Mouse (Mus musculus): ENCODE measurements around the gene Gm11639. TPM values are rescaled to one million over a fixed set of nuclear protein-coding genes. Genes with fewer than 3 reads are reported as not detected.

Gene Gm11639
- polyA plus RNA-seq, 1 experiment from 2014 or later, result 0.07 TPM

GRCm38 (mm10) chr11:104704097-104704496 is 18.6 kb downstream of the Gm11639 start:
- H3K4me3 ChIP-seq (replicated peaks), result no peak overlapping the region
- H3K9me3 ChIP-seq (replicated peaks), result no peaks in the 10 kb centered on the region
- no peaks in the 10 kb centered on the region for H3K36me3 ChIP-seq
- H3K9ac ChIP-seq, result no peak overlapping the region
- DNase-seq (no peak), ATAC-seq (ENCODE audit: low read depth) (no peak)
- no peaks in the 10 kb centered on the region for H3K4me1 ChIP-seq (replicated peaks)
- no peak overlapping the region for H3K4me2 ChIP-seq
- H3K27me3 ChIP-seq, result no peaks in the 10 kb centered on the region
- no peak overlapping the region for H3K27ac ChIP-seq
- 67% methylated on average over 15 of the region's 15 CpGs for WGBS (ENCODE audit: insufficient replicate concordance)

- 54% methylated on average over 2 of the region's 2 CpGs for WGBS (ENCODE audit: insufficient replicate concordance)
Observed at GRCm38 (mm10) chr11:104707084-104707483, 21.6 kb downstream of the Gm11639 start.

GRCm38 (mm10) chr11:104744995-104745568 is 59.6 kb downstream of the Gm11639 start:
- Histone ChIP-seq H3K9ac (no peak overlapping the region), H3K27me3 (no peaks in the 10 kb centered on the region), H3K4me2 (no peak overlapping the region), H3K9me3 (replicated peaks) (no peaks in the 10 kb centered on the region), H3K4me3 (replicated peaks) (no peak overlapping the region), H3K36me3 (no peaks in the 10 kb centered on the region), H3K4me1 (replicated peaks) (no peaks in the 10 kb centered on the region), H3K27ac (no peak overlapping the region)
- ATAC-seq (ENCODE audit: low read depth) (no peak), DNase-seq (no peak)
- 74% methylated on average over 8 of the region's 9 CpGs for WGBS (ENCODE audit: insufficient replicate concordance)

More at GRCm38 (mm10) chr11:104707084-104707483, 21.6 kb downstream of the Gm11639 start:
- no peak overlapping the region for H3K4me3 ChIP-seq (replicated peaks)
- H3K9ac ChIP-seq, result no peak overlapping the region
- no peak overlapping the region for H3K4me2 ChIP-seq
- no peak overlapping the region for H3K27ac ChIP-seq
- no peaks in the 10 kb centered on the region for H3K9me3 ChIP-seq (replicated peaks)
- DNase-seq (no peak), ATAC-seq (ENCODE audit: low read depth) (no peak)
- H3K4me1 ChIP-seq (replicated peaks), result no peaks in the 10 kb centered on the region
- no peaks in the 10 kb centered on the region for H3K36me3 ChIP-seq
- H3K27me3 ChIP-seq, result no peaks in the 10 kb centered on the region

GRCm38 (mm10) chr11:104765762-104766161 is 80.3 kb downstream of the Gm11639 start:
- Histone ChIP-seq H3K9ac (no peak overlapping the region), H3K4me2 (no peak overlapping the region), H3K27me3 (no peaks in the 10 kb centered on the region), H3K9me3 (replicated peaks) (no peaks in the 10 kb centered on the region), H3K36me3 (no peaks in the 10 kb centered on the region), H3K27ac (no peak overlapping the region), H3K4me1 (replicated peaks) (no peaks in the 10 kb centered on the region), H3K4me3 (replicated peaks) (no peak overlapping the region)
- ATAC-seq (ENCODE audit: low read depth) (no peak), DNase-seq (no peak)
- WGBS (ENCODE audit: insufficient replicate concordance), result 36% methylated on average over 6 of the region's 6 CpGs

GRCm38 (mm10) chr11:104767068-104767467 is 81.6 kb downstream of the Gm11639 start:
- DNase-seq, result no peak
- WGBS (ENCODE audit: insufficient replicate concordance), result 45% methylated on average over 1 of the region's 1 CpGs
- ATAC-seq (ENCODE audit: low read depth), result no peak

GRCm38 (mm10) chr11:104768072-104768471 is 82.6 kb downstream of the Gm11639 start:
- 5% methylated on average over 5 of the region's 5 CpGs for WGBS (ENCODE audit: insufficient replicate concordance)
- Histone ChIP-seq H3K36me3 (no peaks in the 10 kb centered on the region), H3K4me3 (replicated peaks) (no peak overlapping the region), H3K4me1 (replicated peaks) (no peaks in the 10 kb centered on the region), H3K27me3 (no peaks in the 10 kb centered on the region), H3K4me2 (no peak overlapping the region), H3K27ac (no peak overlapping the region), H3K9ac (no peak overlapping the region), H3K9me3 (replicated peaks) (no peaks in the 10 kb centered on the region)
- ATAC-seq (ENCODE audit: low read depth) (no peak), DNase-seq (no peak)

More at GRCm38 (mm10) chr11:104767068-104767467, 81.6 kb downstream of the Gm11639 start:
- Histone ChIP-seq H3K27ac (no peak overlapping the region), H3K27me3 (no peaks in the 10 kb centered on the region), H3K4me2 (no peak overlapping the region), H3K9ac (no peak overlapping the region), H3K9me3 (replicated peaks) (no peaks in the 10 kb centered on the region), H3K36me3 (no peaks in the 10 kb centered on the region), H3K4me3 (replicated peaks) (no peak overlapping the region), H3K4me1 (replicated peaks) (no peaks in the 10 kb centered on the region)

GRCm38 (mm10) chr11:104778796-104779195 is 93.3 kb downstream of the Gm11639 start:
- H3K4me3 ChIP-seq (replicated peaks), result no peak overlapping the region
- no peak overlapping the region for H3K4me2 ChIP-seq
- DNase-seq, result no peak
- H3K27me3 ChIP-seq, result no peaks in the 10 kb centered on the region
- no peaks in the 10 kb centered on the region for H3K36me3 ChIP-seq
- H3K9ac ChIP-seq, result no peak overlapping the region
- no peaks in the 10 kb centered on the region for H3K4me1 ChIP-seq (replicated peaks)
- 49% methylated on average over 2 of the region's 2 CpGs for WGBS (ENCODE audit: insufficient replicate concordance)
- H3K9me3 ChIP-seq (replicated peaks), result no peaks in the 10 kb centered on the region
- no peak for ATAC-seq (ENCODE audit: low read depth)
- no peak overlapping the region for H3K27ac ChIP-seq

GRCm38 (mm10) chr11:104944723-104945122 is 259.2 kb downstream of the Gm11639 start:
- Histone ChIP-seq H3K9me3 (replicated peaks) (no peaks in the 10 kb centered on the region), H3K4me3 (replicated peaks) (no peak overlapping the region), H3K9ac (no peak overlapping the region), H3K36me3 (no peaks in the 10 kb centered on the region), H3K4me2 (no peak overlapping the region), H3K27me3 (no peaks in the 10 kb centered on the region), H3K4me1 (replicated peaks) (no peaks in the 10 kb centered on the region), H3K27ac (no peak overlapping the region)
- 60% methylated on average over 2 of the region's 2 CpGs for WGBS (ENCODE audit: insufficient replicate concordance)
- ATAC-seq (ENCODE audit: low read depth) (no peak), DNase-seq (no peak)

GRCm38 (mm10) chr11:104952349-104952748 is 266.8 kb downstream of the Gm11639 start:
- no peaks in the 10 kb centered on the region for H3K27me3 ChIP-seq
- H3K9me3 ChIP-seq (replicated peaks), result no peaks in the 10 kb centered on the region
- no peak overlapping the region for H3K4me2 ChIP-seq
- no peak overlapping the region for H3K27ac ChIP-seq
- ATAC-seq (ENCODE audit: low read depth) (no peak), DNase-seq (no peak)
- H3K4me1 ChIP-seq (replicated peaks), result no peaks in the 10 kb centered on the region
- 40% methylated on average over 4 of the region's 4 CpGs for WGBS (ENCODE audit: insufficient replicate concordance)
- H3K9ac ChIP-seq, result no peak overlapping the region
- no peaks in the 10 kb centered on the region for H3K36me3 ChIP-seq
- no peak overlapping the region for H3K4me3 ChIP-seq (replicated peaks)

- Histone ChIP-seq H3K9me3 (replicated peaks) (no peaks in the 10 kb centered on the region), H3K9ac (no peak overlapping the region), H3K4me1 (replicated peaks) (no peaks in the 10 kb centered on the region), H3K36me3 (no peaks in the 10 kb centered on the region), H3K27me3 (no peaks in the 10 kb centered on the region), H3K27ac (no peak overlapping the region), H3K4me2 (no peak overlapping the region), H3K4me3 (replicated peaks) (no peak overlapping the region)
- ATAC-seq (ENCODE audit: low read depth) (no peak), DNase-seq (no peak)
- WGBS (ENCODE audit: insufficient replicate concordance), result 73% methylated on average over 1 of the region's 1 CpGs
Observed at GRCm38 (mm10) chr11:104967862-104968261, 282.4 kb downstream of the Gm11639 start.

GRCm38 (mm10) chr11:104968388-104968787 is 282.9 kb downstream of the Gm11639 start:
- WGBS (ENCODE audit: insufficient replicate concordance), result 54% methylated on average over 2 of the region's 2 CpGs
- ATAC-seq (ENCODE audit: low read depth), result no peak
- Histone ChIP-seq H3K9ac (no peak overlapping the region), H3K4me2 (no peak overlapping the region), H3K4me3 (replicated peaks) (no peak overlapping the region), H3K36me3 (no peaks in the 10 kb centered on the region), H3K27ac (no peak overlapping the region), H3K9me3 (replicated peaks) (no peaks in the 10 kb centered on the region), H3K4me1 (replicated peaks) (no peaks in the 10 kb centered on the region), H3K27me3 (no peaks in the 10 kb centered on the region)
- DNase-seq, result no peak

GRCm38 (mm10) chr11:104971322-104971721 is 285.8 kb downstream of the Gm11639 start:
- no peak for ATAC-seq (ENCODE audit: low read depth)
- no peak overlapping the region for H3K27ac ChIP-seq
- H3K4me1 ChIP-seq (replicated peaks), result no peaks in the 10 kb centered on the region
- no peak overlapping the region for H3K4me2 ChIP-seq
- H3K4me3 ChIP-seq (replicated peaks), result no peak overlapping the region
- DNase-seq, result no peak
- 22% methylated on average over 4 of the region's 4 CpGs for WGBS (ENCODE audit: insufficient replicate concordance)
- no peaks in the 10 kb centered on the region for H3K27me3 ChIP-seq
- H3K9ac ChIP-seq, result no peak overlapping the region
- H3K9me3 ChIP-seq (replicated peaks), result no peaks in the 10 kb centered on the region
- no peaks in the 10 kb centered on the region for H3K36me3 ChIP-seq

Data from liver, embryonic 13.5 days (tissue).